Comparison of ENCODE assay signal across 22 mouse cellular contexts in genomic region chr3:79539124-79539523, GRCm38 (mm10). TPM values are rescaled to one million over a fixed set of nuclear protein-coding genes. Genes with fewer than 3 reads are reported as not detected.
DNase-seq lines count a peak whose midpoint lies in the region; ATAC-seq and TF ChIP-seq lines count a peak whose summit lies in the region.
"Had no signal": no experiment of that assay in that cellular context is flagged by ENCODE, and none has a peak within 500 bp of the region (broad histone marks: within the 10 kb centered on the region; RNA-seq: fewer than 3 reads in every experiment).

No protein-coding gene starts in this region.

- WGBS in liver, embryonic 12.5 days (ENCODE audit: insufficient replicate concordance): 79% methylated on average over 3 of the region's 3 CpGs
- WGBS in macrophage (ENCODE audit: missing documents): 81% methylated on average over 3 of the region's 3 CpGs
- WGBS in midbrain, postnatal 0 days: 90% methylated on average over 3 of the region's 3 CpGs

- H3K9ac ChIP-seq in liver, embryonic 12.5 days: no peak overlapping the region
- H3K9ac ChIP-seq in midbrain, postnatal 0 days (replicated peaks; ENCODE audit: low read length, poor library complexity, severe bottlenecking): no peak overlapping the region
- H3K9ac ChIP-seq: embryonic facial prominence, embryonic 15.5 days; heart, embryonic 13.5 days; hindbrain, embryonic 12.5 days had no signal

- H3K4me1 ChIP-seq in bone marrow macrophage, adult 2 months (ENCODE audit: control insufficient read depth, insufficient read depth, low read length): peaks cover 74% of the 10 kb centered on the region
- peaks cover 64% of the 10 kb centered on the region for H3K4me1 ChIP-seq in liver, embryonic 12.5 days
- no peaks in the 10 kb centered on the region for H3K4me1 ChIP-seq in midbrain, postnatal 0 days (ENCODE audit: insufficient read depth, low read length)
- H3K4me1 ChIP-seq: hindbrain, embryonic 12.5 days had no signal

- intact Hi-C loops in heart, postnatal 36 days (cut with DNase I): no loop called here

- H3K4me3 ChIP-seq in bone marrow macrophage, adult 2 months (ENCODE audit: insufficient read depth, low read length): no peak overlapping the region
- no peak overlapping the region for H3K4me3 ChIP-seq in liver, embryonic 12.5 days
- H3K4me3 ChIP-seq in macrophage (ENCODE audit: inconsistent target): no peak overlapping the region
- no peak overlapping the region for H3K4me3 ChIP-seq in midbrain, postnatal 0 days (ENCODE audit: low read depth, low read length)
- H3K4me3 ChIP-seq: embryonic facial prominence, embryonic 15.5 days; erythroblast, embryonic 14.5 days; forebrain, embryonic 10.5 days; gastrocnemius, adult 2 months; heart, embryonic 13.5 days; hindbrain, embryonic 12.5 days had no signal

- peaks cover 100% of the 10 kb centered on the region for H3K79me2 ChIP-seq in macrophage (ENCODE audit: inconsistent target)

- TF ChIP-seq POLR2A in bone marrow macrophage, adult 2 months (IDR thresholded peaks at IDR 0.05; ENCODE audit: borderline replicate concordance, low read depth, low read length): no peak

- H3K4me2 ChIP-seq in liver, embryonic 12.5 days: peak overlapping the region; percentile 16; the same call in 1 of the 2 replicates
- no peak overlapping the region for H3K4me2 ChIP-seq in midbrain, postnatal 0 days (ENCODE audit: low read depth, low read length, poor library complexity, severe bottlenecking)
- H3K4me2 ChIP-seq: embryonic facial prominence, embryonic 15.5 days; heart, embryonic 13.5 days; hindbrain, embryonic 12.5 days had no signal

- H3K36me3 ChIP-seq in liver, embryonic 12.5 days: peaks cover 8% of the 10 kb centered on the region
- H3K36me3 ChIP-seq in macrophage (ENCODE audit: inconsistent target): peaks cover 6% of the 10 kb centered on the region; the same call in 1 of the 2 replicates
- H3K36me3 ChIP-seq in midbrain, postnatal 0 days (ENCODE audit: insufficient read depth, low read length): 0 out of 2 replicates have a peak, but pooled peaks cover 2% of the 10 kb centered on the region
- H3K36me3 ChIP-seq: heart, embryonic 13.5 days; hindbrain, embryonic 12.5 days had no signal

- H3K27me3 ChIP-seq in liver, embryonic 12.5 days (replicated peaks): no peaks in the 10 kb centered on the region
- H3K27me3 ChIP-seq in midbrain, postnatal 0 days (ENCODE audit: insufficient read depth, low read length): no peaks in the 10 kb centered on the region
- H3K27me3 ChIP-seq: embryonic facial prominence, embryonic 15.5 days; heart, embryonic 13.5 days; hindbrain, embryonic 12.5 days had no signal

- DNase-seq in kidney, adult 9 months: peak; percentile 93
- DNase-seq in kidney, adult 18-20 months: no peak
- DNase-seq in midbrain, postnatal 0 days (ENCODE audit: low spot score): no peak
- DNase-seq in heart, postnatal 36 days: no peak
- DNase-seq: adrenal gland, adult 8-10 months; adrenal gland, postnatal 36 days; cerebellum, adult 11 months; cerebellum, adult 8-10 months; cerebellum, postnatal 14 days; embryo, embryonic 11 days; gastrocnemius, adult 2 months; gastrocnemius, postnatal 25 days; heart, postnatal 4 days had no signal

- no peak for TF ChIP-seq CTCF in bone marrow macrophage, adult 2 months (IDR thresholded peaks at IDR 0.05; ENCODE audit: low read depth, low read length)
- no peak for TF ChIP-seq CTCF in midbrain, postnatal 0 days (IDR thresholded peaks at IDR 0.05)

- no peaks in the 10 kb centered on the region for H3K9me3 ChIP-seq in liver, embryonic 12.5 days (replicated peaks)
- no peaks in the 10 kb centered on the region for H3K9me3 ChIP-seq in midbrain, postnatal 0 days (ENCODE audit: low read length)
- H3K9me3 ChIP-seq: embryonic facial prominence, embryonic 15.5 days; forebrain, embryonic 10.5 days; heart, embryonic 13.5 days; hindbrain, embryonic 12.5 days had no signal

- no peak for ATAC-seq in liver, embryonic 12.5 days
- ATAC-seq in midbrain, postnatal 0 days (ENCODE audit: low FRiP score): no peak
- ATAC-seq: forebrain, embryonic 14.5 days had no signal

- H3K27ac ChIP-seq in bone marrow macrophage, adult 2 months (ENCODE audit: insufficient read depth, low read depth, low read length): peak overlapping the region; percentile 99
- peak overlapping the region; percentile 72 for H3K27ac ChIP-seq in liver, embryonic 12.5 days
- H3K27ac ChIP-seq in macrophage: peak overlapping the region; percentile 97
- no peak overlapping the region for H3K27ac ChIP-seq in midbrain, postnatal 0 days (ENCODE audit: low read depth, low read length)
- H3K27ac ChIP-seq: embryonic facial prominence, embryonic 15.5 days; forebrain, embryonic 10.5 days; gastrocnemius, adult 2 months; hindbrain, embryonic 12.5 days had no signal

RNA-seq across cellular contexts. Expression of gene Fnip2, which starts 28.5 kb away (rescaled TPM):
- polyA plus RNA-seq in bone marrow macrophage, adult 2 months (2012; ENCODE audit: insufficient read depth, insufficient read length, missing spikeins): 125 and 135 TPM in 2 replicates
- polyA plus RNA-seq in liver, embryonic 12.5 days (2016; fragmentation: Nextera tagmentation; extraction: Ambion mirVana): 8.0 and 8.3 TPM in 2 replicates
- total RNA-seq in macrophage (2018; cell fraction: chromatin; rRNA removed): 1,000 to 10,000 TPM in 9 of 26 experiments, 100 to 1,000 TPM in 17; 297 to 1,489 (median 906) TPM
- total RNA-seq in macrophage (2018; cell fraction: cytosol; rRNA removed): 100 to 1,000 TPM; 110 to 449 (median 248) TPM
- 1,000 to 10,000 TPM in 1 of 26 experiments, 100 to 1,000 TPM in 25; 324 to 1,078 (median 679) TPM for total RNA-seq in macrophage (2018; cell fraction: nucleus; rRNA removed)
- polyA plus RNA-seq in macrophage (2018): 87.1 to 150 TPM (median 126 TPM) in 3 replicates
- total RNA-seq in midbrain, postnatal 0 days (2014; rRNA removed): 30.3 and 35.7 TPM in 2 replicates
- polyA plus RNA-seq in midbrain, postnatal 0 days (2015; fragmentation: Nextera tagmentation; extraction: Ambion mirVana): 5.2 and 6.9 TPM in 2 replicates
- total RNA-seq in heart, postnatal 36 days (2021): 10 to 100 TPM; 13.8 to 20.3 TPM

RNA-seq across cellular contexts. Expression of gene Ppid, which starts 52.0 kb away (rescaled TPM):
- polyA plus RNA-seq in bone marrow macrophage, adult 2 months (2012; ENCODE audit: insufficient read depth, insufficient read length, missing spikeins): 34.9 and 45.8 TPM in 2 replicates
- 208 and 214 TPM in 2 replicates for polyA plus RNA-seq in liver, embryonic 12.5 days (2016; fragmentation: Nextera tagmentation; extraction: Ambion mirVana)
- 100 to 1,000 TPM in 9 of 26 experiments, 10 to 100 TPM in 17; 63.0 to 144 (median 94.2) TPM for total RNA-seq in macrophage (2018; cell fraction: chromatin; rRNA removed)
- total RNA-seq in macrophage (2018; cell fraction: cytosol; rRNA removed): 10 to 100 TPM in 21 of 26 experiments, 1 to 10 TPM in 5; 7.4 to 21.1 (median 14.3) TPM
- 100 to 1,000 TPM in 5 of 26 experiments, 10 to 100 TPM in 21; 31.0 to 137 (median 61.1) TPM for total RNA-seq in macrophage (2018; cell fraction: nucleus; rRNA removed)
- 25.8 to 37.9 TPM (median 37.4 TPM) in 3 replicates for polyA plus RNA-seq in macrophage (2018)
- total RNA-seq in midbrain, postnatal 0 days (2014; rRNA removed): 67.6 and 68.4 TPM in 2 replicates
- polyA plus RNA-seq in midbrain, postnatal 0 days (2015; fragmentation: Nextera tagmentation; extraction: Ambion mirVana): 121 and 123 TPM in 2 replicates
- total RNA-seq in heart, postnatal 36 days (2021): 10 to 100 TPM; 37.6 to 39.4 TPM
